7 mouse cellular contexts compared by ENCODE assay signal in genomic region chr12:30039565-30039964, GRCm38 (mm10).
DNase-seq lines count a peak whose midpoint lies in the region; ATAC-seq and TF ChIP-seq lines count a peak whose summit lies in the region.

No protein-coding gene starts in this region.

- peak; percentile 42; the same call in 1 of the 2 replicates for ATAC-seq in heart, postnatal 0 days (ENCODE audit: insufficient read depth, low read depth)
- peak; percentile 58 for ATAC-seq in midbrain, embryonic 15.5 days (replicated peaks)

- no peaks in the 10 kb centered on the region for H3K9me3 ChIP-seq in CH12.LX (replicated peaks; ENCODE audit: low read length)
- H3K9me3 ChIP-seq in heart, postnatal 0 days (replicated peaks; ENCODE audit: control insufficient read depth, low read length) = no peaks in the 10 kb centered on the region
- no peaks in the 10 kb centered on the region for H3K9me3 ChIP-seq in midbrain, embryonic 15.5 days

- DNase-seq in 3T3-L1 (ENCODE audit: low read depth, low spot score) (peak; percentile 77), CH12.LX (ENCODE audit: extremely low read depth) (peak; percentile 70)
- peak; percentile 20 to 29 for DNase-seq in cerebellum, postnatal 36 days
- DNase-seq in heart, postnatal 0 days (ENCODE audit: low spot score) = peak; percentile 49
- peak; percentile 70 to 76 for DNase-seq in layer of hippocampus, postnatal 10 days (ENCODE audit: low spot score in 2 of 2)
- no peak for DNase-seq in spleen, postnatal 36 days (ENCODE audit: low spot score in 2 of 2)

- peaks cover 0 to 29% of the 10 kb centered on the region in 2 experiments; a peak in 3 of 4 replicates for H3K4me1 ChIP-seq in CH12.LX (ENCODE audit: control insufficient read depth in 1 of 2, insufficient read depth in 2 of 2)
- H3K4me1 ChIP-seq in heart, postnatal 0 days (ENCODE audit: control insufficient read depth, insufficient read depth) = no peaks in the 10 kb centered on the region
- H3K4me1 ChIP-seq in midbrain, embryonic 15.5 days = peaks cover 5% of the 10 kb centered on the region; the same call in 1 of the 2 replicates

- dilution Hi-C loops in CH12.LX (cut with MboI; ENCODE audit: extremely low pct_ligation_motif_present, extremely low pct_unique_long_range_greater_than_20kb, low sequenced_read_pairs) = no loop called here

- peak; percentile 73 to 74 for TF ChIP-seq CTCF in CH12.LX (conservative IDR thresholded peaks at IDR 0.05 in 1 of 2, IDR thresholded peaks at IDR 0.05 in 1 of 2; ENCODE audit: low read depth in 2 of 2, low read length in 2 of 2)
- TF ChIP-seq CTCF in heart, postnatal 0 days (IDR thresholded peaks at IDR 0.05; ENCODE audit: low read depth) = peak; percentile 78

- in situ Hi-C loops in CH12.LX (cut with MboI; ENCODE audit: low pct_ligation_motif_present, low pct_unique_long_range_greater_than_20kb, low sequenced_read_pairs) = loop anchor here (5.0 kb wide), 1 partner anchor 132 kb away; no protein-coding TSS in a partner anchor

- no peak overlapping the region for H3K27ac ChIP-seq in CH12.LX (ENCODE audit: insufficient read depth, low read depth)
- no peak overlapping the region for H3K27ac ChIP-seq in heart, postnatal 0 days (ENCODE audit: low read depth)
- no peak overlapping the region for H3K27ac ChIP-seq in midbrain, embryonic 15.5 days

- H3K79me2 ChIP-seq in CH12.LX (replicated peaks; ENCODE audit: control insufficient read depth, extremely low read depth, insufficient read depth, poor library complexity, severe bottlenecking) = no peaks in the 10 kb centered on the region

- no peaks in the 10 kb centered on the region for H3K27me3 ChIP-seq in CH12.LX (replicated peaks)
- H3K27me3 ChIP-seq in heart, postnatal 0 days (ENCODE audit: control insufficient read depth, insufficient read depth, low read length) = no peaks in the 10 kb centered on the region
- no peaks in the 10 kb centered on the region for H3K27me3 ChIP-seq in midbrain, embryonic 15.5 days (replicated peaks)

- H3K4me2 ChIP-seq in CH12.LX (ENCODE audit: insufficient read depth, low read depth, poor library complexity, severe bottlenecking) = no peak overlapping the region
- H3K4me2 ChIP-seq in heart, postnatal 0 days (ENCODE audit: low read depth, low read length) = no peak overlapping the region
- no peak overlapping the region for H3K4me2 ChIP-seq in midbrain, embryonic 15.5 days

- TF ChIP-seq POLR2A in CH12.LX (IDR thresholded peaks at IDR 0.05; ENCODE audit: low read depth, low read length) = no peak

- no peaks in the 10 kb centered on the region for H3K36me3 ChIP-seq in CH12.LX (replicated peaks in 1 of 2; ENCODE audit: control insufficient read depth in 1 of 2, insufficient read depth in 1 of 2, low read length in 1 of 2)
- no peaks in the 10 kb centered on the region for H3K36me3 ChIP-seq in heart, postnatal 0 days (replicated peaks; ENCODE audit: control insufficient read depth, insufficient read depth, low read length)
- no peaks in the 10 kb centered on the region for H3K36me3 ChIP-seq in midbrain, embryonic 15.5 days (replicated peaks)

- peak; percentile 48 for TF ChIP-seq RAD21 in CH12.LX (IDR thresholded peaks at IDR 0.05; ENCODE audit: low read depth, low read length)

- no peak overlapping the region for H3K4me3 ChIP-seq in CH12.LX (replicated peaks in 1 of 3; ENCODE audit: low read depth in 2 of 3, low read length in 2 of 3, poor library complexity in 1 of 3)
- no peak overlapping the region for H3K4me3 ChIP-seq in heart, postnatal 0 days (ENCODE audit: low read depth, low read length)
- H3K4me3 ChIP-seq in midbrain, embryonic 15.5 days = no peak overlapping the region

- H3K9ac ChIP-seq in CH12.LX (ENCODE audit: insufficient read depth, low read depth) = no peak overlapping the region
- H3K9ac ChIP-seq in heart, postnatal 0 days (replicated peaks; ENCODE audit: low read depth, low read length) = no peak overlapping the region
- H3K9ac ChIP-seq in midbrain, embryonic 15.5 days = no peak overlapping the region

- 41% methylated on average over 4 of the region's 4 CpGs for WGBS in heart, postnatal 0 days
- WGBS in midbrain, embryonic 15.5 days = 54% methylated on average over 4 of the region's 4 CpGs

- TF ChIP-seq EP300 in CH12.LX (IDR thresholded peaks at IDR 0.05; ENCODE audit: low read length) = no peak
- TF ChIP-seq EP300 in heart, postnatal 0 days (IDR thresholded peaks at IDR 0.05; ENCODE audit: low read depth) = no peak

TF ChIP-seq in CH12.LX, 34 proteins besides CTCF, POLR2A, EP300 and RAD21:
- peak; percentile 52 for TF ChIP-seq SMC3 (IDR thresholded peaks at IDR 0.05; ENCODE audit: low read depth, low read length)
- TF ChIP-seq ZKSCAN1 (IDR thresholded peaks at IDR 0.05; ENCODE audit: borderline replicate concordance, low read depth, low read length) = no peak

Comparison
In these comparisons a context has a peak if more than half of its experiments do, and no peak if none do; other contexts are left out.
1. DNase-seq: peak in 3T3-L1 (single experiment), CH12.LX (single experiment), cerebellum, postnatal 36 days (2 of 2), heart, postnatal 0 days (single experiment) and layer of hippocampus, postnatal 10 days (2 of 2); none in spleen, postnatal 36 days (0 of 2).